Mouse (Mus musculus): ENCODE results near the gene Slc10a7. TPM values are rescaled to one million over a fixed set of nuclear protein-coding genes. Genes with fewer than 3 reads are reported as not detected.

The Slc10a7 gene
- polyA plus RNA-seq, 1 experiment: 3.5 TPM

GRCm38 (mm10) chr8:78720041-78720414 is 210.9 kb downstream of the Slc10a7 start:
- Histone ChIP-seq H3K79me2 (ENCODE audit: control insufficient read depth, insufficient read depth) (no peaks in the 10 kb centered on the region), H3K4me2 (ENCODE audit: low read depth) (no peak overlapping the region), H3K4me3 (no peak overlapping the region), H3K36me3 (ENCODE audit: control insufficient read depth, insufficient read depth) (no peaks in the 10 kb centered on the region), H3K27me3 (ENCODE audit: control insufficient read depth, insufficient read depth, insufficient read length) (no peaks in the 10 kb centered on the region), H3ac (ENCODE audit: control insufficient read depth, insufficient read length) (no peak overlapping the region)
- TF ChIP-seq E2F4 (IDR thresholded peaks at IDR 0.05; ENCODE audit: insufficient read depth) (no peak), MYOD1 (IDR thresholded peaks at IDR 0.05; ENCODE audit: control insufficient read depth in 1 of 3, insufficient read length in 2 of 3, low read depth in 2 of 3) (no peak), USF1 (IDR thresholded peaks at IDR 0.05; ENCODE audit: low read depth) (no peak), MAX (IDR thresholded peaks at IDR 0.05; ENCODE audit: low read depth) (no peak), TCF3 (IDR thresholded peaks at IDR 0.05; ENCODE audit: insufficient read length, low read depth) (no peak), SRF (IDR thresholded peaks at IDR 0.05; ENCODE audit: control insufficient read depth, insufficient read length, low read depth) (no peak), CEBPB (IDR thresholded peaks at IDR 0.05; ENCODE audit: insufficient read depth, poor library complexity, severe bottlenecking) (no peak), REST (IDR thresholded peaks at IDR 0.05; ENCODE audit: insufficient read depth, insufficient read length) (no peak), TCF12 (IDR thresholded peaks at IDR 0.05; ENCODE audit: insufficient read depth, poor library complexity, severe bottlenecking) (no peak), MYOG (IDR thresholded peaks at IDR 0.05; ENCODE audit: control insufficient read depth in 1 of 3, insufficient read depth in 1 of 3, insufficient read length in 2 of 3, low read depth in 2 of 3) (no peak), POLR2AphosphoS2 (IDR thresholded peaks at IDR 0.05; ENCODE audit: insufficient read length, low read depth) (no peak), POLR2A (IDR thresholded peaks at IDR 0.05; ENCODE audit: insufficient read length, low read depth) (no peak)

GRCm38 (mm10) chr8:78721576-78721975 is 212.4 kb downstream of the Slc10a7 start:
- Histone ChIP-seq H3ac (ENCODE audit: control insufficient read depth, insufficient read length) (no peak overlapping the region), H3K27me3 (ENCODE audit: control insufficient read depth, insufficient read depth, insufficient read length) (no peaks in the 10 kb centered on the region), H3K4me2 (ENCODE audit: low read depth) (no peak overlapping the region), H3K4me3 (no peak overlapping the region), H3K79me2 (ENCODE audit: control insufficient read depth, insufficient read depth) (no peaks in the 10 kb centered on the region), H3K36me3 (ENCODE audit: control insufficient read depth, insufficient read depth) (no peaks in the 10 kb centered on the region)
- TF ChIP-seq TCF12 (IDR thresholded peaks at IDR 0.05; ENCODE audit: insufficient read depth, poor library complexity, severe bottlenecking) (no peak), CEBPB (IDR thresholded peaks at IDR 0.05; ENCODE audit: insufficient read depth, poor library complexity, severe bottlenecking) (no peak), SRF (IDR thresholded peaks at IDR 0.05; ENCODE audit: control insufficient read depth, insufficient read length, low read depth) (no peak), POLR2AphosphoS2 (IDR thresholded peaks at IDR 0.05; ENCODE audit: insufficient read length, low read depth) (no peak), TCF3 (IDR thresholded peaks at IDR 0.05; ENCODE audit: insufficient read length, low read depth) (no peak), REST (IDR thresholded peaks at IDR 0.05; ENCODE audit: insufficient read depth, insufficient read length) (no peak), E2F4 (IDR thresholded peaks at IDR 0.05; ENCODE audit: insufficient read depth) (no peak), MAX (IDR thresholded peaks at IDR 0.05; ENCODE audit: low read depth) (no peak), MYOG (IDR thresholded peaks at IDR 0.05; ENCODE audit: control insufficient read depth in 1 of 3, insufficient read depth in 1 of 3, insufficient read length in 2 of 3, low read depth in 2 of 3) (no peak)

GRCm38 (mm10) chr8:78722201-78722600 is 213.1 kb downstream of the Slc10a7 start:
- no peak overlapping the region for H3K4me3 ChIP-seq
- no peak overlapping the region for H3ac ChIP-seq (ENCODE audit: control insufficient read depth, insufficient read length)
- no peaks in the 10 kb centered on the region for H3K27me3 ChIP-seq (ENCODE audit: control insufficient read depth, insufficient read depth, insufficient read length)
- H3K4me2 ChIP-seq (ENCODE audit: low read depth): no peak overlapping the region
- H3K79me2 ChIP-seq (ENCODE audit: control insufficient read depth, insufficient read depth): no peaks in the 10 kb centered on the region
- H3K36me3 ChIP-seq (ENCODE audit: control insufficient read depth, insufficient read depth): no peaks in the 10 kb centered on the region
- TF ChIP-seq TCF12 (IDR thresholded peaks at IDR 0.05; ENCODE audit: insufficient read depth, poor library complexity, severe bottlenecking): no peak
- TF ChIP-seq MAX (IDR thresholded peaks at IDR 0.05; ENCODE audit: low read depth): no peak
- no peak for TF ChIP-seq MYOG (IDR thresholded peaks at IDR 0.05; ENCODE audit: control insufficient read depth in 1 of 3, insufficient read depth in 1 of 3, insufficient read length in 2 of 3, low read depth in 2 of 3)
- TF ChIP-seq E2F4 (IDR thresholded peaks at IDR 0.05; ENCODE audit: insufficient read depth): no peak
- no peak for TF ChIP-seq USF1 (IDR thresholded peaks at IDR 0.05; ENCODE audit: low read depth)
- TF ChIP-seq POLR2A (IDR thresholded peaks at IDR 0.05; ENCODE audit: insufficient read length, low read depth): no peak
- no peak for TF ChIP-seq CEBPB (IDR thresholded peaks at IDR 0.05; ENCODE audit: insufficient read depth, poor library complexity, severe bottlenecking)
- TF ChIP-seq SRF (IDR thresholded peaks at IDR 0.05; ENCODE audit: control insufficient read depth, insufficient read length, low read depth): no peak
- TF ChIP-seq TCF3 (IDR thresholded peaks at IDR 0.05; ENCODE audit: insufficient read length, low read depth): no peak
- no peak for TF ChIP-seq REST (IDR thresholded peaks at IDR 0.05; ENCODE audit: insufficient read depth, insufficient read length)
- no peak for TF ChIP-seq POLR2AphosphoS2 (IDR thresholded peaks at IDR 0.05; ENCODE audit: insufficient read length, low read depth)
- TF ChIP-seq MYOD1 (IDR thresholded peaks at IDR 0.05; ENCODE audit: control insufficient read depth in 1 of 3, insufficient read length in 2 of 3, low read depth in 2 of 3): no peak

GRCm38 (mm10) chr8:78724832-78725231 is 215.7 kb downstream of the Slc10a7 start:
- TF ChIP-seq E2F4 (IDR thresholded peaks at IDR 0.05; ENCODE audit: insufficient read depth): no peak
- no peak for TF ChIP-seq REST (IDR thresholded peaks at IDR 0.05; ENCODE audit: insufficient read depth, insufficient read length)
- no peak for TF ChIP-seq MYOD1 (IDR thresholded peaks at IDR 0.05; ENCODE audit: control insufficient read depth in 1 of 3, insufficient read length in 2 of 3, low read depth in 2 of 3)
- peak; percentile 93 for TF ChIP-seq CEBPB (IDR thresholded peaks at IDR 0.05; ENCODE audit: insufficient read depth, poor library complexity, severe bottlenecking)
- no peaks in the 10 kb centered on the region for H3K27me3 ChIP-seq (ENCODE audit: control insufficient read depth, insufficient read depth, insufficient read length)
- no peaks in the 10 kb centered on the region for H3K36me3 ChIP-seq (ENCODE audit: control insufficient read depth, insufficient read depth)
- no peak overlapping the region for H3ac ChIP-seq (ENCODE audit: control insufficient read depth, insufficient read length)
- H3K4me3 ChIP-seq: no peak overlapping the region
- H3K79me2 ChIP-seq (ENCODE audit: control insufficient read depth, insufficient read depth): no peaks in the 10 kb centered on the region
- peak overlapping the region; percentile 4 for H3K4me2 ChIP-seq (ENCODE audit: low read depth)

- Histone ChIP-seq H3K79me2 (ENCODE audit: control insufficient read depth, insufficient read depth) (no peaks in the 10 kb centered on the region), H3ac (ENCODE audit: control insufficient read depth, insufficient read length) (no peak overlapping the region), H3K4me3 (no peak overlapping the region), H3K36me3 (ENCODE audit: control insufficient read depth, insufficient read depth) (no peaks in the 10 kb centered on the region), H3K4me2 (ENCODE audit: low read depth) (no peak overlapping the region), H3K27me3 (ENCODE audit: control insufficient read depth, insufficient read depth, insufficient read length) (no peaks in the 10 kb centered on the region)
- TF ChIP-seq MAX (IDR thresholded peaks at IDR 0.05; ENCODE audit: low read depth) (no peak), REST (IDR thresholded peaks at IDR 0.05; ENCODE audit: insufficient read depth, insufficient read length) (no peak), E2F4 (IDR thresholded peaks at IDR 0.05; ENCODE audit: insufficient read depth) (no peak), MYOD1 (IDR thresholded peaks at IDR 0.05; ENCODE audit: control insufficient read depth in 1 of 3, insufficient read length in 2 of 3, low read depth in 2 of 3) (peak in 2 of 3 experiments; percentile 87 to 90), MYOG (IDR thresholded peaks at IDR 0.05; ENCODE audit: control insufficient read depth in 1 of 3, insufficient read depth in 1 of 3, insufficient read length in 2 of 3, low read depth in 2 of 3) (peak in 2 of 3 experiments; percentile 68 to 85), USF1 (IDR thresholded peaks at IDR 0.05; ENCODE audit: low read depth) (no peak), POLR2A (IDR thresholded peaks at IDR 0.05; ENCODE audit: insufficient read length, low read depth) (no peak), TCF3 (IDR thresholded peaks at IDR 0.05; ENCODE audit: insufficient read length, low read depth) (no peak), POLR2AphosphoS2 (IDR thresholded peaks at IDR 0.05; ENCODE audit: insufficient read length, low read depth) (no peak), TCF12 (IDR thresholded peaks at IDR 0.05; ENCODE audit: insufficient read depth, poor library complexity, severe bottlenecking) (no peak), CEBPB (IDR thresholded peaks at IDR 0.05; ENCODE audit: insufficient read depth, poor library complexity, severe bottlenecking) (no peak), SRF (IDR thresholded peaks at IDR 0.05; ENCODE audit: control insufficient read depth, insufficient read length, low read depth) (no peak)
These were observed 219.1 kb downstream of the Slc10a7 start for GRCm38 (mm10) chr8:78728240-78728639.

Measured in myocyte (in vitro differentiated cells).